16 mouse cellular contexts compared by ENCODE assay signal in genomic region chr2:25174866-25175689, GRCm38 (mm10). TPM values are rescaled to one million over a fixed set of nuclear protein-coding genes. Genes with fewer than 3 reads are reported as not detected.
DNase-seq lines count a peak whose midpoint lies in the region; ATAC-seq and TF ChIP-seq lines count a peak whose summit lies in the region.
"Had no signal": no experiment of that assay in that cellular context is flagged by ENCODE, and none has a peak within 500 bp of the region (broad histone marks: within the 10 kb centered on the region; RNA-seq: fewer than 3 reads in every experiment).

No protein-coding gene starts in this region.

- no peak for TF ChIP-seq CTCF in kidney, adult 2 months (conservative IDR thresholded peaks at IDR 0.05; ENCODE audit: insufficient read depth, insufficient read length, low read depth, low read length)
- no peak for TF ChIP-seq CTCF in lung, postnatal 0 days (IDR thresholded peaks at IDR 0.05)

- H3K4me2 ChIP-seq in midbrain, embryonic 16.5 days (ENCODE audit: low read length), result no peak overlapping the region
- no peak overlapping the region for H3K4me2 ChIP-seq in lung, postnatal 0 days (replicated peaks; ENCODE audit: low read depth, low read length)
- no peak overlapping the region for H3K4me2 ChIP-seq in hindbrain, embryonic 13.5 days
- H3K4me2 ChIP-seq: embryonic facial prominence, embryonic 12.5 days; heart, embryonic 15.5 days; midbrain, embryonic 13.5 days had no signal

- H3K27me3 ChIP-seq in midbrain, embryonic 10.5 days (ENCODE audit: low read depth, poor library complexity, severe bottlenecking), result peaks cover 42% of the 10 kb centered on the region
- no peaks in the 10 kb centered on the region; the same call in 1 of the 2 replicates for H3K27me3 ChIP-seq in midbrain, embryonic 16.5 days (ENCODE audit: control insufficient read depth, insufficient read depth, low read depth, low read length)
- no peaks in the 10 kb centered on the region for H3K27me3 ChIP-seq in kidney, adult 2 months (replicated peaks; ENCODE audit: control insufficient read depth, insufficient read depth, low read length)
- peaks cover 51% of the 10 kb centered on the region for H3K27me3 ChIP-seq in limb, embryonic 10.5 days (ENCODE audit: low read depth, poor library complexity, severe bottlenecking)
- H3K27me3 ChIP-seq in lung, postnatal 0 days (replicated peaks; ENCODE audit: insufficient read depth, low read length), result 0 out of 2 replicates have a peak, but pooled peaks cover 3% of the 10 kb centered on the region
- H3K27me3 ChIP-seq in hindbrain, embryonic 13.5 days, result 0 out of 2 replicates have a peak, but pooled peaks cover 5% of the 10 kb centered on the region

- H3K4me1 ChIP-seq in midbrain, embryonic 10.5 days, result peaks cover 98% of the 10 kb centered on the region
- peaks cover 22% of the 10 kb centered on the region for H3K4me1 ChIP-seq in midbrain, embryonic 16.5 days (ENCODE audit: control insufficient read depth, insufficient read depth, low read length)
- peaks cover 32% of the 10 kb centered on the region for H3K4me1 ChIP-seq in kidney, adult 2 months (ENCODE audit: control insufficient read depth, insufficient read depth, low read length)
- peaks cover 57% of the 10 kb centered on the region for H3K4me1 ChIP-seq in limb, embryonic 10.5 days
- peaks cover 26% of the 10 kb centered on the region; the same call in 1 of the 2 replicates for H3K4me1 ChIP-seq in lung, postnatal 0 days (ENCODE audit: insufficient read depth, low read depth, low read length)
- H3K4me1 ChIP-seq in hindbrain, embryonic 13.5 days (replicated peaks), result peaks cover 71% of the 10 kb centered on the region

- no peak overlapping the region for H3K9ac ChIP-seq in midbrain, embryonic 16.5 days (ENCODE audit: low read depth, low read length)
- H3K9ac ChIP-seq in lung, postnatal 0 days (replicated peaks; ENCODE audit: low read depth), result no peak overlapping the region
- H3K9ac ChIP-seq in hindbrain, embryonic 13.5 days, result no peak overlapping the region
- H3K9ac ChIP-seq: embryonic facial prominence, embryonic 12.5 days; heart, embryonic 15.5 days; midbrain, embryonic 13.5 days; neural tube, embryonic 12.5 days had no signal

- H3K4me3 ChIP-seq in midbrain, embryonic 10.5 days, result peak overlapping the region; percentile 21
- no peak overlapping the region for H3K4me3 ChIP-seq in midbrain, embryonic 16.5 days (ENCODE audit: low read depth, low read length)
- H3K4me3 ChIP-seq in kidney, adult 2 months (ENCODE audit: insufficient read depth, low read depth, low read length), result no peak overlapping the region
- no peak overlapping the region for H3K4me3 ChIP-seq in limb, embryonic 10.5 days
- H3K4me3 ChIP-seq in lung, postnatal 0 days (ENCODE audit: low read depth, low read length), result no peak overlapping the region
- no peak overlapping the region for H3K4me3 ChIP-seq in hindbrain, embryonic 13.5 days
- H3K4me3 ChIP-seq: embryonic facial prominence, embryonic 12.5 days; heart, embryonic 15.5 days; midbrain, embryonic 13.5 days; neural tube, embryonic 12.5 days had no signal

- ATAC-seq in midbrain, embryonic 16.5 days, result no peak
- ATAC-seq in lung, postnatal 0 days, result no peak
- no peak for ATAC-seq in hindbrain, embryonic 13.5 days (ENCODE audit: low FRiP score)
- ATAC-seq: CD4-positive, CD25-positive, alpha-beta regulatory T cell, adult 4 months; hindbrain, embryonic 16.5 days; midbrain, embryonic 13.5 days had no signal

- no peak for TF ChIP-seq EP300 in lung, postnatal 0 days (IDR thresholded peaks at IDR 0.05)

- H3K36me3 ChIP-seq in midbrain, embryonic 10.5 days, result no peaks in the 10 kb centered on the region
- H3K36me3 ChIP-seq in midbrain, embryonic 16.5 days (ENCODE audit: control insufficient read depth, insufficient read depth, low read length), result no peaks in the 10 kb centered on the region
- H3K36me3 ChIP-seq in kidney, adult 2 months (ENCODE audit: control insufficient read depth, insufficient read depth, low read length), result no peaks in the 10 kb centered on the region
- H3K36me3 ChIP-seq in limb, embryonic 10.5 days, result no peaks in the 10 kb centered on the region
- no peaks in the 10 kb centered on the region for H3K36me3 ChIP-seq in lung, postnatal 0 days (ENCODE audit: insufficient read depth, low read length)
- no peaks in the 10 kb centered on the region for H3K36me3 ChIP-seq in hindbrain, embryonic 13.5 days
- H3K36me3 ChIP-seq: embryonic facial prominence, embryonic 12.5 days; heart, embryonic 15.5 days; midbrain, embryonic 13.5 days; neural tube, embryonic 12.5 days had no signal

- 51% methylated on average over 7 of the region's 7 CpGs for WGBS in midbrain, embryonic 10.5 days
- 59% methylated on average over 7 of the region's 7 CpGs for WGBS in midbrain, embryonic 16.5 days
- WGBS in kidney, adult 2 months, result 46% methylated on average over 7 of the region's 7 CpGs
- 51% methylated on average over 7 of the region's 7 CpGs for WGBS in limb, embryonic 10.5 days
- WGBS in lung, postnatal 0 days, result 35% methylated on average over 7 of the region's 7 CpGs
- 61% methylated on average over 7 of the region's 7 CpGs for WGBS in hindbrain, embryonic 13.5 days

- DNase-seq in midbrain, embryonic 10.5 days (ENCODE audit: low spot score), result no peak
- peak; percentile 92 for DNase-seq in kidney, adult 2 months
- peak; percentile 23 for DNase-seq in limb, embryonic 10.5 days (ENCODE audit: low spot score)
- DNase-seq in lung, postnatal 0 days (ENCODE audit: low spot score), result no peak
- DNase-seq in lung, postnatal 36 days, result no peak
- DNase-seq: left cerebral cortex, postnatal 4 days; thymus, adult 2 months had no signal

- H3K27ac ChIP-seq in midbrain, embryonic 10.5 days (replicated peaks), result peak overlapping the region; percentile 96
- no peak overlapping the region for H3K27ac ChIP-seq in midbrain, embryonic 16.5 days (ENCODE audit: low read length)
- H3K27ac ChIP-seq in kidney, adult 2 months (ENCODE audit: insufficient read depth, low read depth, low read length), result peak overlapping the region; percentile 49
- no peak overlapping the region for H3K27ac ChIP-seq in limb, embryonic 10.5 days
- no peak overlapping the region for H3K27ac ChIP-seq in lung, postnatal 0 days (ENCODE audit: low read length)
- H3K27ac ChIP-seq in hindbrain, embryonic 13.5 days, result no peak overlapping the region
- H3K27ac ChIP-seq: embryonic facial prominence, embryonic 12.5 days; heart, embryonic 15.5 days; midbrain, embryonic 13.5 days; neural tube, embryonic 12.5 days had no signal

- no peak for TF ChIP-seq POLR2A in kidney, adult 2 months (IDR thresholded peaks at IDR 0.05; ENCODE audit: low read depth, low read length)

- H3K9me3 ChIP-seq in midbrain, embryonic 10.5 days (replicated peaks), result no peaks in the 10 kb centered on the region
- no peaks in the 10 kb centered on the region for H3K9me3 ChIP-seq in midbrain, embryonic 16.5 days (replicated peaks; ENCODE audit: control insufficient read depth, low read length, poor library complexity, severe bottlenecking)
- no peaks in the 10 kb centered on the region for H3K9me3 ChIP-seq in limb, embryonic 10.5 days (replicated peaks)
- no peaks in the 10 kb centered on the region for H3K9me3 ChIP-seq in lung, postnatal 0 days (ENCODE audit: low read length)
- no peaks in the 10 kb centered on the region for H3K9me3 ChIP-seq in hindbrain, embryonic 13.5 days
- H3K9me3 ChIP-seq: embryonic facial prominence, embryonic 12.5 days; heart, embryonic 15.5 days; midbrain, embryonic 13.5 days; neural tube, embryonic 12.5 days had no signal

RNA-seq across cellular contexts. Expression of gene Nrarp, which starts 5.5 kb away (rescaled TPM):
- 65.8 and 74.1 TPM in 2 replicates for polyA plus RNA-seq in midbrain, embryonic 10.5 days (2016; fragmentation: Nextera tagmentation; extraction: Ambion mirVana)
- 13.1 and 15.0 TPM in 2 replicates for polyA plus RNA-seq in midbrain, embryonic 16.5 days (2015; fragmentation: Nextera tagmentation; extraction: Ambion mirVana)
- polyA plus RNA-seq in kidney, adult 2 months (2012; rRNA removed), result 5.7 and 7.8 TPM in 2 replicates
- 7.9 and 10.3 TPM in 2 replicates for polyA plus RNA-seq in limb, embryonic 10.5 days (2016; fragmentation: Nextera tagmentation; extraction: Ambion mirVana)
- 14.1 and 16.0 TPM in 2 replicates for polyA plus RNA-seq in lung, postnatal 0 days (2015; fragmentation: Nextera tagmentation; extraction: Ambion mirVana)
- polyA plus RNA-seq in hindbrain, embryonic 13.5 days (2015; fragmentation: Nextera tagmentation; extraction: Ambion mirVana), result 21.4 and 24.6 TPM in 2 replicates

RNA-seq across cellular contexts. Expression of gene Tor4a, which starts 21.6 kb away (rescaled TPM):
- 1.3 and 1.9 TPM in 2 replicates for polyA plus RNA-seq in midbrain, embryonic 10.5 days (2016; fragmentation: Nextera tagmentation; extraction: Ambion mirVana)
- 1.2 and 1.4 TPM in 2 replicates for polyA plus RNA-seq in midbrain, embryonic 16.5 days (2015; fragmentation: Nextera tagmentation; extraction: Ambion mirVana)
- 21.8 and 26.9 TPM in 2 replicates for polyA plus RNA-seq in kidney, adult 2 months (2012; rRNA removed)
- polyA plus RNA-seq in limb, embryonic 10.5 days (2016; fragmentation: Nextera tagmentation; extraction: Ambion mirVana), result 3.2 TPM in 2 replicates
- 13.8 and 14.8 TPM in 2 replicates for polyA plus RNA-seq in lung, postnatal 0 days (2015; fragmentation: Nextera tagmentation; extraction: Ambion mirVana)
- polyA plus RNA-seq in hindbrain, embryonic 13.5 days (2015; fragmentation: Nextera tagmentation; extraction: Ambion mirVana), result 1.6 and 1.9 TPM in 2 replicates

RNA-seq across cellular contexts. Expression of gene Nelfb, which starts 36.2 kb away (rescaled TPM):
- 131 and 140 TPM in 2 replicates for polyA plus RNA-seq in midbrain, embryonic 10.5 days (2016; fragmentation: Nextera tagmentation; extraction: Ambion mirVana)
- 116 and 117 TPM in 2 replicates for polyA plus RNA-seq in midbrain, embryonic 16.5 days (2015; fragmentation: Nextera tagmentation; extraction: Ambion mirVana)
- polyA plus RNA-seq in kidney, adult 2 months (2012; rRNA removed), result 62.6 and 70.5 TPM in 2 replicates
- 129 and 137 TPM in 2 replicates for polyA plus RNA-seq in limb, embryonic 10.5 days (2016; fragmentation: Nextera tagmentation; extraction: Ambion mirVana)
- 74.0 and 80.1 TPM in 2 replicates for polyA plus RNA-seq in lung, postnatal 0 days (2015; fragmentation: Nextera tagmentation; extraction: Ambion mirVana)
- 98.3 and 104 TPM in 2 replicates for polyA plus RNA-seq in hindbrain, embryonic 13.5 days (2015; fragmentation: Nextera tagmentation; extraction: Ambion mirVana)

RNA-seq across cellular contexts. Expression of gene Stpg3, which starts 39.4 kb away (rescaled TPM):
- not detected in 2 replicates for polyA plus RNA-seq in midbrain, embryonic 10.5 days (2016; fragmentation: Nextera tagmentation; extraction: Ambion mirVana)
- not detected in 2 replicates for polyA plus RNA-seq in midbrain, embryonic 16.5 days (2015; fragmentation: Nextera tagmentation; extraction: Ambion mirVana)
- polyA plus RNA-seq in kidney, adult 2 months (2012; rRNA removed), result 0.42 and 0.68 TPM in 2 replicates
- 0.14 TPM in 1 of 2 replicates, not detected in the other for polyA plus RNA-seq in limb, embryonic 10.5 days (2016; fragmentation: Nextera tagmentation; extraction: Ambion mirVana)
- polyA plus RNA-seq in lung, postnatal 0 days (2015; fragmentation: Nextera tagmentation; extraction: Ambion mirVana), result 0.12 TPM in 1 of 2 replicates, not detected in the other
- polyA plus RNA-seq in hindbrain, embryonic 13.5 days (2015; fragmentation: Nextera tagmentation; extraction: Ambion mirVana), result not detected in 2 replicates
- polyA plus RNA-seq: CD4-positive, CD25-positive, alpha-beta regulatory T cell, adult 4 months; embryonic facial prominence, embryonic 12.5 days; forebrain, embryonic 11.5 days; heart, embryonic 15.5 days; hindbrain, embryonic 16.5 days; midbrain, embryonic 13.5 days; neural tube, embryonic 12.5 days had no signal

RNA-seq across cellular contexts. Expression of gene Fam166a, which starts 43.5 kb away (rescaled TPM):
- polyA plus RNA-seq in midbrain, embryonic 10.5 days (2016; fragmentation: Nextera tagmentation; extraction: Ambion mirVana), result 0.62 TPM in 1 of 2 replicates, not detected in the other
- polyA plus RNA-seq in midbrain, embryonic 16.5 days (2015; fragmentation: Nextera tagmentation; extraction: Ambion mirVana), result 0.43 TPM in 1 of 2 replicates, not detected in the other
- polyA plus RNA-seq in kidney, adult 2 months (2012; rRNA removed), result 0.55 and 0.58 TPM in 2 replicates
- 1.0 TPM in 1 of 2 replicates, not detected in the other for polyA plus RNA-seq in limb, embryonic 10.5 days (2016; fragmentation: Nextera tagmentation; extraction: Ambion mirVana)
- polyA plus RNA-seq in lung, postnatal 0 days (2015; fragmentation: Nextera tagmentation; extraction: Ambion mirVana), result 0.32 and 0.98 TPM in 2 replicates
- 0.40 and 1.3 TPM in 2 replicates for polyA plus RNA-seq in hindbrain, embryonic 13.5 days (2015; fragmentation: Nextera tagmentation; extraction: Ambion mirVana)
- polyA plus RNA-seq: CD4-positive, CD25-positive, alpha-beta regulatory T cell, adult 4 months; embryonic facial prominence, embryonic 12.5 days; midbrain, embryonic 13.5 days; neural tube, embryonic 12.5 days had no signal

Comparison
In these comparisons a context has a peak if more than half of its experiments do, and no peak if none do; other contexts are left out.
1. H3K27ac ChIP-seq: peak in midbrain, embryonic 10.5 days (single experiment) and kidney, adult 2 months (single experiment); none in midbrain, embryonic 16.5 days (single experiment), limb, embryonic 10.5 days (single experiment), lung, postnatal 0 days (single experiment) and hindbrain, embryonic 13.5 days (single experiment).
2. DNase-seq: peak in kidney, adult 2 months (single experiment) and limb, embryonic 10.5 days (single experiment); none in midbrain, embryonic 10.5 days (single experiment), lung, postnatal 0 days (single experiment) and lung, postnatal 36 days (single experiment).